Mouse (Mus musculus) heart, adult 2 months (tissue): ENCODE measurements at regions not wholly inside any gene's neighbourhood (a gene's known extent, or its start where the extent isn't known, plus 50 kb on each side); places are given as distances from the start of the nearest gene placed in this dataset.

ENCODE experiments used
- DNase-seq, 2 experiments: peaks; one replicate each; pipeline ENCODE4 v3.0.0; 2021
- H3K27ac ChIP-seq: fragments of 200-600 bp; 2 replicates; pipeline ENCODE4 v1.8.1; 2022
- H3K27me3 ChIP-seq: fragments of 200-500 bp; 2 replicates; pipeline ENCODE4 v1.6.1; 2012; ENCODE audit warnings: mild to moderate bottlenecking, low read length, inconsistent platforms, mixed read lengths; ENCODE audit not compliant: control insufficient read depth, insufficient read depth
- H3K36me3 ChIP-seq: fragments of 200-500 bp; 2 replicates; pipeline ENCODE4 v1.6.1; 2012; ENCODE audit warnings: low read length, inconsistent platforms; ENCODE audit not compliant: control insufficient read depth, insufficient read depth
- H3K4me1 ChIP-seq: fragments of 200-500 bp; 2 replicates; pipeline ENCODE4 v1.6.1; 2011; ENCODE audit warnings: low read length; ENCODE audit not compliant: control insufficient read depth, insufficient read depth
- H3K4me3 ChIP-seq: fragments of 200-600 bp; 2 replicates; pipeline ENCODE4 v1.8.1; 2022
- H3K79me2 ChIP-seq: fragments of 200-500 bp; replicated peaks from 2 replicates; pipeline ENCODE4 v1.6.1; 2012; ENCODE audit warnings: mild to moderate bottlenecking, inconsistent platforms, low read length, moderate library complexity, mixed read lengths; ENCODE audit not compliant: control insufficient read depth, insufficient read depth
- H3K9ac ChIP-seq: fragments of 200-500 bp; 2 replicates; pipeline ENCODE4 v1.6.1; 2012; ENCODE audit warnings: low read depth, mild to moderate bottlenecking, control low read depth, inconsistent platforms, low read length, mixed read lengths
- CTCF ChIP-seq: fragments of 200-600 bp; IDR thresholded peaks from 2 replicates; pipeline ENCODE4 v1.8.1; 2022; ENCODE audit warnings: antibody characterized with exemption, mild to moderate bottlenecking, moderate library complexity
- EP300 ChIP-seq: fragments of 200-500 bp; IDR thresholded peaks from 2 replicates; pipeline ENCODE4 v1.6.1; 2011; ENCODE audit warnings: low read depth, low read length, control low read depth; ENCODE audit not compliant: insufficient read depth
- POLR2A ChIP-seq: fragments of 200-500 bp; IDR thresholded peaks from 2 replicates; pipeline ENCODE4 v1.6.1; 2011; ENCODE audit warnings: mild to moderate bottlenecking, low read depth, low read length, control low read depth; ENCODE audit not compliant: insufficient read depth
- WGBS: fragments of 180-500 bp; shearing (Covaris S2); methylation state at CpG from one replicate; pipeline ENCODE4 v1.1.7; 2018; 5-methylcytosine and 5-hydroxymethylcytosine counted together
- intact Hi-C: fragments of 180-260 bp; cut with DNase I; formaldehyde crosslinking; loops from one replicate; pipeline ENCODE4 v1.15.1; 2025

- no peak overlapping the region for H3K27ac ChIP-seq
- H3K4me3 ChIP-seq: no peak overlapping the region
- intact Hi-C loops: no loop called here
- no peaks in the 10 kb centered on the region for H3K4me1 ChIP-seq
- H3K27me3 ChIP-seq: no peaks in the 10 kb centered on the region
- WGBS: 54% methylated on average over 5 of the region's 5 CpGs
- no peak overlapping the region for H3K9ac ChIP-seq
- TF ChIP-seq CTCF (no peak), POLR2A (no peak), EP300 (no peak)
- H3K79me2 ChIP-seq: no peaks in the 10 kb centered on the region
- DNase-seq: no peak
- no peaks in the 10 kb centered on the region for H3K36me3 ChIP-seq
Measured at GRCm38 (mm10) chr8:96277058-96277457, 388.7 kb upstream of the Got2 start.

- Histone ChIP-seq H3K36me3 (no peaks in the 10 kb centered on the region), H3K4me1 (no peaks in the 10 kb centered on the region), H3K27me3 (no peaks in the 10 kb centered on the region), H3K9ac (no peak overlapping the region), H3K27ac (no peak overlapping the region), H3K4me3 (no peak overlapping the region), H3K79me2 (no peaks in the 10 kb centered on the region)
- intact Hi-C loops: no loop called here
- WGBS: 73% methylated on average over 5 of the region's 5 CpGs
- TF ChIP-seq CTCF (no peak), EP300 (no peak)
- DNase-seq: no peak
Measured at GRCm38 (mm10) chr8:96256294-96256693, 367.9 kb upstream of the Got2 start.

GRCm38 (mm10) chr8:96255811-96256210 lies 367.5 kb upstream of the Got2 start:
- DNase-seq: no peak
- TF ChIP-seq EP300: no peak
- no peak for TF ChIP-seq CTCF
- TF ChIP-seq POLR2A: no peak
- no peaks in the 10 kb centered on the region for H3K27me3 ChIP-seq
- intact Hi-C loops: no loop called here
- no peak overlapping the region for H3K9ac ChIP-seq
- H3K4me3 ChIP-seq: no peak overlapping the region
- H3K4me1 ChIP-seq: no peaks in the 10 kb centered on the region
- WGBS: 63% methylated on average over 5 of the region's 5 CpGs
- no peaks in the 10 kb centered on the region for H3K36me3 ChIP-seq
- H3K27ac ChIP-seq: no peak overlapping the region
- H3K79me2 ChIP-seq: no peaks in the 10 kb centered on the region

- TF ChIP-seq POLR2A (0 out of 2 replicates have a peak, but pooled peaks have one; percentile 23), CTCF (no peak)
- WGBS: 53% methylated on average over 7 of the region's 7 CpGs
- Histone ChIP-seq H3K27me3 (no peaks in the 10 kb centered on the region), H3K4me3 (no peak overlapping the region), H3K36me3 (no peaks in the 10 kb centered on the region), H3K4me1 (peaks cover 3% of the 10 kb centered on the region; the same call in 1 of the 2 replicates), H3K79me2 (no peaks in the 10 kb centered on the region), H3K9ac (no peak overlapping the region), H3K27ac (peak overlapping the region; percentile 52)
- intact Hi-C loops: no loop called here
- peak; percentile 18 to 33 for DNase-seq
Measured at GRCm38 (mm10) chr8:96246017-96246416, 357.7 kb upstream of the Got2 start.

- intact Hi-C loops: no loop called here
- Histone ChIP-seq H3K36me3 (no peaks in the 10 kb centered on the region), H3K27me3 (no peaks in the 10 kb centered on the region), H3K79me2 (no peaks in the 10 kb centered on the region), H3K27ac (no peak overlapping the region), H3K9ac (no peak overlapping the region), H3K4me1 (peaks cover 3% of the 10 kb centered on the region; the same call in 1 of the 2 replicates), H3K4me3 (no peak overlapping the region)
- no peak for DNase-seq
- 61% methylated on average over 9 of the region's 9 CpGs for WGBS
- TF ChIP-seq CTCF: no peak
- TF ChIP-seq POLR2A: no peak
- no peak for TF ChIP-seq EP300
Measured at GRCm38 (mm10) chr8:96244549-96245152, 356.3 kb upstream of the Got2 start.

- Histone ChIP-seq H3K9ac (no peak overlapping the region), H3K36me3 (no peaks in the 10 kb centered on the region), H3K4me1 (no peaks in the 10 kb centered on the region), H3K27me3 (no peaks in the 10 kb centered on the region), H3K79me2 (no peaks in the 10 kb centered on the region), H3K27ac (no peak overlapping the region), H3K4me3 (no peak overlapping the region)
- intact Hi-C loops: no loop called here
- no peak for TF ChIP-seq CTCF
- TF ChIP-seq EP300: no peak
- no peak for TF ChIP-seq POLR2A
- no peak for DNase-seq
Measured at GRCm38 (mm10) chr8:96238406-96238805, 350.1 kb upstream of the Got2 start.
